Mouse (Mus musculus) embryonic fibroblast, embryonic 13.5 days (primary cell): Measurements from ENCODE around the gene Rbms3. TPM values are rescaled to one million over a fixed set of nuclear protein-coding genes. Genes with fewer than 3 reads are reported as not detected.
A peak's percentile ranks its signal among the peaks of the same experiment; 100 is the strongest.

Source experiments
- H3K27ac ChIP-seq: 2 replicates; pipeline ENCODE4 v1.5.1; 2012; ENCODE audit warnings: low read length, control low read depth, inconsistent platforms; ENCODE audit not compliant: insufficient read depth
- H3K4me1 ChIP-seq: 2 replicates; pipeline ENCODE4 v1.6.1; 2011; ENCODE audit warnings: low read length; ENCODE audit not compliant: control insufficient read depth, insufficient read depth
- H3K4me3 ChIP-seq: 2 replicates; pipeline ENCODE4 v1.5.1; 2011; ENCODE audit warnings: mild to moderate bottlenecking, control low read depth, low read length; ENCODE audit not compliant: insufficient read depth
- CTCF ChIP-seq: IDR thresholded peaks from 2 replicates; pipeline ENCODE4 v1.5.1; 2011; ENCODE audit warnings: mild to moderate bottlenecking, control low read depth, low read length, moderate library complexity, borderline replicate concordance; ENCODE audit not compliant: insufficient read depth
- POLR2A ChIP-seq: IDR thresholded peaks from 2 replicates; pipeline ENCODE4 v1.6.1; 2011; ENCODE audit warnings: low read depth, mild to moderate bottlenecking, control low read depth, low read length, moderate library complexity
- polyA plus RNA-seq: library from polyadenylated mRNA; stranded (reverse); fragments of >200 nt; gene quantifications from 2 replicates; pipeline ENCODE4 v1.2.4, GENCODE M21; 2011; ENCODE audit warnings: low read depth; ENCODE audit not compliant: missing spikeins, insufficient read length

The Rbms3 gene
- polyA plus RNA-seq, 1 experiment = 114 TPM

DNA sequence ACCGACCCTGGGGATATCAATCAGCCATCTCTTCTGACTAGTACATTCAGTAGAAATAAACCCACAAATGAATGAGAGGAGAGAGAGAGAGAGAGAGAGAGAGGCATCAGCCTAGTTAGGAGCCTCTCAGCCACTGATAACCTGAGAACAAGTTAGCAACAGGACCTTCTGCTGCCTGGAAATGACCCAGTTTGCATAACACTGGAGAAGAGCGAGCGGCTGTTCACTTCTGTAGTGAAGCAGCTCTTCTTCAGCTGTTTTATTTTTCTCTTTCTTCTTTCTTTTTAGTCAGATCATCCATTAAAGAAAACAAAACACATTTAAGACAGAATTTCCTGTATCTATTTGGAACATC lies 717.2 kb downstream of the Rbms3 start:
- Histone ChIP-seq H3K4me1 (peaks cover 4% of the 10 kb centered on the region), H3K27ac (0 out of 2 replicates have a peak overlapping the region, but pooled peaks have one; percentile 54)
- TF ChIP-seq POLR2A (no peak), CTCF (no peak)

GRCm38 (mm10) chr9:116911781-116912492 lies 717.8 kb downstream of the Rbms3 start:
- Histone ChIP-seq H3K4me3 (no peak overlapping the region), H3K27ac (0 out of 2 replicates have a peak overlapping the region, but pooled peaks have one; percentile 54), H3K4me1 (peaks cover 4% of the 10 kb centered on the region)
- TF ChIP-seq CTCF (no peak), POLR2A (no peak)

More for the DNA sequence above, 717.2 kb downstream of the Rbms3 start:
- no peak overlapping the region for H3K4me3 ChIP-seq

DNA sequence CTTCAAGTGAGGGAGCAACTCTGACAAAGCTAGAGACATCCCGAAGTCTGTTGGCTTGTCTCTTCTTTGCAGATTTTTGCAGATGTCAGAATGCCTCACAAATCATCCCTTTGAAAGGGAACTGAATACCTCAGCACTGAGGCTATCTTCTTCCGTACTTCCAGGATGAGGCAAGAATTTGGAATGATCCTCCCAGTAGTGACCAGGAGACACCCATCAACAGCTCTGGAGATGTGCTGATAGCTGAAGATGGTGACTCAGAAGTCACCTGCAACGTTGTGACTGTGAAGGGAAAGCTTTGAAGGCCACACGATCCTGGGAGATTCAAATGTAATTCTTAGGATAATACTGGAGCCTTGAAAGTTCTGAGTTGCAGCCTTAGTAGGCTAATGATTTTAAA lies 720.2 kb downstream of the Rbms3 start:
- Histone ChIP-seq H3K27ac (peak overlapping the region; percentile 81), H3K4me3 (no peak overlapping the region), H3K4me1 (peaks cover 11% of the 10 kb centered on the region)
- no peak for TF ChIP-seq CTCF
- TF ChIP-seq POLR2A = no peak

DNA sequence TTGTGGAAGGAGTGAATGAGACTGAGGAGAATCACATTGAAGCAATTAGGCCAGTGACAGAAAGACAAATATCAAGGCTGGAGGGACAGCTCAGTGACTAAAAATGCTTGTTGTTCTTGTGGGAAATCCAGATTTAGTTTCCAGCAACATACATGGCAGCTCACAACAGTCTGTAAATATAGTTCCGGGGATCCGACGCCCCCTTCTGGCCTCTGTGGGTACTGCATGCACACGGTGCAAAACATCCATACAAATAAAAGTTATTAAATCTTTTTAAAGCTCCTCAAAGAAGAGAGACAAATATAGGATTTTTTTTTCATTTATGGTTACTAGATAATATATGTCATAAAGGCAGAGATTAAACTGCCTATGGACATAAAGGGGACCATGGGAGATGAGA lies 722.8 kb downstream of the Rbms3 start:
- no peak overlapping the region for H3K4me3 ChIP-seq
- H3K4me1 ChIP-seq = peaks cover 28% of the 10 kb centered on the region
- H3K27ac ChIP-seq = peak overlapping the region; percentile 64; the same call in 1 of the 2 replicates
- no peak for TF ChIP-seq POLR2A
- TF ChIP-seq CTCF = no peak

GRCm38 (mm10) chr9:116905646-116906045 lies 724.1 kb downstream of the Rbms3 start:
- TF ChIP-seq POLR2A (no peak), CTCF (no peak)
- H3K4me1 ChIP-seq = peaks cover 30% of the 10 kb centered on the region

DNA sequence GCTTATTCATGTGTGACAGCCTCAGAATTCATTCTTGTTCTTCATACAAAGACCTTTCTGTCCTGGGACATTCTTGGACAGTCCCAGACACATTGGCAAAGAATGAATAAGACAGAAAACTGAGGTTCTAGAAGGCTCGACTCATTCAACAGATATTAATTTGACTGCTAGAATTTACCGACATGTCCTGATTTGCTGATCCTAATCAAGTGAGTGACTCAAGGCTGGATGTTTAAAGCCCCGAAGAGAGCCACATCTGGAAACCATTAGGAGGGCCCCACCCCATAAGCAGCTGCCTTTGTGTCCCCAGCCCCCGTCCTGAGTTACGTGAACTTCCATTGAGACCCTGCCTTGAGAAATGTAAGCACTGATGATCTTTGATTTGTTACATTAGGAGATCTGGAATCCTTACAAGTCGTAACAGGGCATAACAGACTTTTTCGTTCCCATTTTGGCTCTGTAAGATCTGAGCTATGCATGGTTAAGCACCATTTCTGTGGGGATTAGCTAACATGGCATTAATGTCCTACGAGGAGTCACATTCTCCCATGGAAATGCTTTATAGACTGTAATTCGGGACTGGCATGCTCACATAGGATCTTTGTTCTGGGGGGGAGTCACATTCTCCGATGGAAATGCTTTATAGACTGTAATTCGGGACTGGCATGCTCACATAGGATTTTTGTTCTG lies 726.3 kb downstream of the Rbms3 start:
- Histone ChIP-seq H3K4me1 (peaks cover 34% of the 10 kb centered on the region), H3K4me3 (no peak overlapping the region), H3K27ac (peak overlapping the region; percentile 97)
- TF ChIP-seq CTCF (no peak), POLR2A (0 out of 2 replicates have a peak, but pooled peaks have one; percentile 14)

More at GRCm38 (mm10) chr9:116905646-116906045, 724.1 kb downstream of the Rbms3 start:
- Histone ChIP-seq H3K27ac (no peak overlapping the region), H3K4me3 (no peak overlapping the region)

DNA sequence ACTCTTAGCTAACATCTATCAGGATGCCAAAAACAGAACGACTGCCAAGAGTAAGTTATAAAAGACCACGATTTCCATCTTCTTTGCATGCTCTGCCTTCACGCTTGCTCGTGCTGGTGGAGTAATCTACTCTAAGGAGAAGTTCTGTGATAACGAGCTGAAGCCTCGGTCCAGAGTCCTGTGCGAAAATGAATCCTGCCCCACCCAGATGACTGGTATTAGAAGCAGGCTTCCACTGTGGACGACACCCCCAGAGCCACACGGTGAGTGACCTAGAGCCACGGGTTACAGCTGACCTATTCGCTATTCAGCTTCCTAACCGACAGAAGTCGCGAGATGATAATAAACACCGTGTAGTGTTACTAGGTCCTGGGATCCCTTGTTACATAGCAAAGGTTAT lies 730.3 kb downstream of the Rbms3 start:
- TF ChIP-seq CTCF (no peak), POLR2A (no peak)
- Histone ChIP-seq H3K27ac (peak overlapping the region; percentile 9; the same call in 1 of the 2 replicates), H3K4me3 (no peak overlapping the region), H3K4me1 (peaks cover 28% of the 10 kb centered on the region)

- no peak overlapping the region for H3K27ac ChIP-seq
- TF ChIP-seq POLR2A (no peak), CTCF (no peak)
- H3K4me1 ChIP-seq = no peaks in the 10 kb centered on the region; the same call in 1 of the 2 replicates
- no peak overlapping the region for H3K4me3 ChIP-seq
Measured at GRCm38 (mm10) chr9:116886973-116887680, 742.6 kb downstream of the Rbms3 start.

DNA sequence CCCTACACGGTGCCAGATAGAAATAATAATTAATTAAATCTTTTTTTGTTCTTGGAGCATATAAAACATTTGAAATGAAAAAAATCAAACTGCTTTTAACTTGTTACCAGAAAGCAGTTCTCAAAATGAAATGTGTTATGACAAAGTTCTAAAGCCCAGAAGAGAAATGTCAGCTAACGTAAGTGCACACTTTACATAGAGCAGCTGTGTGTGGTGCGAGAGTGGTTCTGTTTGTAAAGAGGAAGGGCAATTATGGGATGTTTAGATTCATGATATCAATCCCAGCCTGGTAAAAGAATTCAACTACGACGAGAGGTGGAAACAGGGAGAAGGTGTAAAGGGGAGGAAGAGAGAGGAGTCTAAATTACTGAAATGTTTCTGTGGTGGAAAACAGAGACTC lies 744.1 kb downstream of the Rbms3 start:
- H3K27ac ChIP-seq = no peak overlapping the region
- no peak overlapping the region for H3K4me3 ChIP-seq
- H3K4me1 ChIP-seq = no peaks in the 10 kb centered on the region
- TF ChIP-seq POLR2A = no peak
- no peak for TF ChIP-seq CTCF
